Mouse (Mus musculus) hindbrain, embryonic 14.5 days (tissue): ENCODE measurements at regions not wholly inside any gene's neighbourhood (a gene's known extent, or its start where the extent isn't known, plus 50 kb on each side); places are given as distances from the start of the nearest gene placed in this dataset.

Experiments used
- ATAC-seq: fragments of 200-750 bp; cut with Nextera tagmentation; 2 replicates; pipeline ENCODE4 v1.8.0; 2017; ENCODE audit warnings: moderate number of reproducible peaks, mild to moderate bottlenecking, moderate TSS enrichment, moderate library complexity; ENCODE audit not compliant: low FRiP score
- DNase-seq: peaks from one replicate; pipeline ENCODE4 v3.0.0-alpha.2; 2015; ENCODE audit warnings: low spot score
- H3K27ac ChIP-seq: fragments of 300-500 bp; sonication (generic); 2 replicates; pipeline ENCODE4 v1.5.1; 2014; ENCODE audit warnings: mild to moderate bottlenecking, moderate library complexity
- H3K27me3 ChIP-seq: fragments of 300-500 bp; sonication (generic); 2 replicates; pipeline ENCODE4 v1.6.1; 2014; ENCODE audit warnings: mild to moderate bottlenecking, low read length, mixed read lengths; ENCODE audit not compliant: control insufficient read depth, insufficient read depth
- H3K36me3 ChIP-seq: fragments of 300-500 bp; sonication (generic); replicated peaks from 2 replicates; pipeline ENCODE4 v1.6.1; 2014; ENCODE audit not compliant: control insufficient read depth, insufficient read depth
- H3K4me1 ChIP-seq: fragments of 300-500 bp; sonication (generic); replicated peaks from 2 replicates; pipeline ENCODE4 v1.6.1; 2014; ENCODE audit warnings: antibody characterized with exemption, low read length, mixed read lengths; ENCODE audit not compliant: control insufficient read depth, insufficient read depth
- H3K4me2 ChIP-seq: fragments of 300-500 bp; sonication (generic); replicated peaks from 2 replicates; pipeline ENCODE4 v1.6.1; 2014; ENCODE audit warnings: mild to moderate bottlenecking, moderate library complexity
- H3K4me3 ChIP-seq: fragments of 300-500 bp; sonication (generic); replicated peaks from 2 replicates; pipeline ENCODE4 v1.5.1; 2014; ENCODE audit warnings: mild to moderate bottlenecking, low read length
- H3K9ac ChIP-seq: fragments of 300-500 bp; sonication (generic); 2 replicates; pipeline ENCODE4 v1.6.1; 2014
- H3K9me3 ChIP-seq: fragments of 300-500 bp; sonication (generic); 2 replicates; pipeline ENCODE4 v1.6.1; 2016; ENCODE audit warnings: low read length; ENCODE audit not compliant: control insufficient read depth
- WGBS: fragments of 180-500 bp; shearing (Covaris S2); extraction: QIAGEN DNeasy Blood & Tissue Kit; methylation state at CpG from one replicate; pipeline ENCODE4 v1.1.7; 2014; 5-methylcytosine and 5-hydroxymethylcytosine counted together

DNA sequence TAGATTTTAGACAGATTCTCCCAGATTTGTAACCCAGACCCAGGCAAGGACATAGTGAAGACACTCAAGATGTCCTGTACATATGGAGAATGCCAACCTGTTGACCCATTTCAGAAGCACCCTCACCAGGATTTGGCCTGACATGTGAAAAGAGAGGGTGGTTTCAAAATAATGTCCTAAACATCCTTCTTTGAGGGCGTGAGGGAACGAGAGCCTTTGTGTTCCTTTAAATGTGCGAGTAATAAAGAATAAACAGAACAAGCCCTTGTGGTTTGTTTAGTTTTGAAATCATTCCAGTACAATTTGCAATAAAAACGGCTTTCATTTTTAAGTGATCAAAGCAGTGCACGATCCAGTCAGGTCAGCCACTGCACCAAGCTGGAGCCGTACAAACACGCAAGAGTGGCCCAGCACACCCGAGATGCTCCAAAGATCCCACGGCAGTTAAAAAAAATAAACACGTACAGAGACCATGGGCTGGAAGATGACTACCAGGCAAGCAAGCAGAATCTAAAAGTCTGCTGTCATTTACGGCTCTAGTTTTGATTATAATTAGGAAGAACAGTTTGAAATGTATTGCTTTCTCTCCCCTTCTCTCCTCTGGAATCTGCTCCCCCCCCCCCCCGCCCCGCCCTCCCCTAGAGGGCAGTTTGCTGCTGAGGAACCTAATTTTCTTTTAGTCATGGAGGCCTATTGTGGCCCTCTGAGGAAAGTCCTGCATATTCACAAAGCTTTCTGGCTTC lies 72.4 kb upstream of the Tle4 start:
- Histone ChIP-seq H3K4me2 (no peak overlapping the region), H3K36me3 (no peaks in the 10 kb centered on the region), H3K4me1 (no peaks in the 10 kb centered on the region), H3K9ac (no peak overlapping the region), H3K27ac (no peak overlapping the region), H3K9me3 (no peaks in the 10 kb centered on the region), H3K27me3 (no peaks in the 10 kb centered on the region), H3K4me3 (no peak overlapping the region)
- peak; percentile 40; the same call in 1 of the 2 replicates for ATAC-seq
- WGBS: 39% methylated on average over 12 of the region's 13 CpGs
- DNase-seq: no peak

DNA sequence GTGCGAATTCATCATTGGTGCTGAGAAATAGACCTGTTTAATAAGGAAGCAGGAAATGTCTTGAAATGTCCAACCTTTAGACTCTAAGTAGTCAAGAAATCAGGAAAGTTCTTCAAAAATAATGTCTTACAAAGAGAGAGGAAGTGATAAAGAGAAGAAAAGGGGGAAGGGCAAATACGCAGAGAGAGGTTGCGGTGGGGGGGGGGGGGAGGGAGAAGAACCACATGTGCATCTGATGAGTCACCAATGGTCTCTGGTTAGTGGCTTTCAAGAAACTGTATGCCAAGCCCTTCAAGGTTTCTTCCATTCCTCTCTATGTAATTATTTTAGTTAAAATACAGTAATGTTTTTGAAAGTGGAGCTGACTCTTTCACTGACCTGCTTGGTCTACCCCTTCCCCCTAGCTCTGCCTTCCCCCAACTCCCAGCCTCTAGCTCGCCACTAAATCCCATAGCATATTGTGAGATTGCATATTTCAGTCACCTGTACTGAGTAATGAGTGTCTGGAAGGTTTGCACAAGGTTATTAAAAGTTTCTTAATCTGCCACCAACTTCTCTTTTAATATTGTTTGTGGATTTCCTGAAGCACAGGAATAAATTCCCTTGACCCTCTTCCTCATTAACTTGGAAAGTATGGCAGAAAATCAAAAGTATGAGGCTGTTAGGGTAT lies 70.8 kb upstream of the Tle4 start:
- 98% methylated on average over 4 of the region's 4 CpGs for WGBS
- Histone ChIP-seq H3K27me3 (no peaks in the 10 kb centered on the region), H3K4me3 (no peak overlapping the region), H3K36me3 (no peaks in the 10 kb centered on the region), H3K27ac (no peak overlapping the region), H3K4me1 (no peaks in the 10 kb centered on the region), H3K9me3 (no peaks in the 10 kb centered on the region), H3K4me2 (no peak overlapping the region), H3K9ac (no peak overlapping the region)
- no peak for ATAC-seq
- no peak for DNase-seq

DNA sequence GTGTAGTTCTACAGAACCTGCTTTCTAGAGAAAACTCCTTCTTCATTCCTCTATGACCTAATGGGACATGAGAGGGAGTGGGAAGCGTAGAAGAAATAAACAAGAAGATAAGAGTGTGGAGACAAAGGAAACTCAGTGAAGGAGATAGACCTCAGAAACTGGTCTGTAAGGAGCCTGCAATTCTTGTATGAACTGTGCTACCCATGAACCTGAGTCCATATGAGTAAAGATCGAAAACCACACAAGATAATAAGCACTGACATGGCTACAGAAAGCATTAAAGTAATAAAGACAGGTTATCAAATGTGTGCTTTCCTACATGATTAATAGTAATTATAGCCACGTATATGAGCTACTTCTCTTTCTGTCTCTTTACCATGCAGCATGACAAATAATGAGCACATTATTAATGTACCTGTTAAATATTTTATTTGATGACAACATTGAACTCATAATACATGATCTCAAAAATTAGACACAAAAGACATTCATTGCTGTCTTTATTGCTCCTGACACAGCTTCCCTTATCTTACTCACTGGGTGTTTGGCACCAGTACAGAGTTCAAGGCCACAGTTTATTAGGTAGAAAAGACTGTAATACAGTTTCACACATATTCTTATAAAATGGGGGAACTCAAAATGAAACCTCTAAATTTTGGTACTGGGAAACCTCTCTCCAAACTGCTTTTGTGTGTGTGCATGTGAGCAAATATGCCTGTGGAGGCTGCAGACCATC lies 67.0 kb upstream of the Tle4 start:
- Histone ChIP-seq H3K27me3 (no peaks in the 10 kb centered on the region), H3K36me3 (no peaks in the 10 kb centered on the region), H3K4me1 (no peaks in the 10 kb centered on the region), H3K9ac (no peak overlapping the region), H3K4me2 (no peak overlapping the region), H3K9me3 (no peaks in the 10 kb centered on the region), H3K4me3 (no peak overlapping the region), H3K27ac (no peak overlapping the region)
- 86% methylated on average over 3 of the region's 3 CpGs for WGBS
- DNase-seq: no peak
- ATAC-seq: no peak

DNA sequence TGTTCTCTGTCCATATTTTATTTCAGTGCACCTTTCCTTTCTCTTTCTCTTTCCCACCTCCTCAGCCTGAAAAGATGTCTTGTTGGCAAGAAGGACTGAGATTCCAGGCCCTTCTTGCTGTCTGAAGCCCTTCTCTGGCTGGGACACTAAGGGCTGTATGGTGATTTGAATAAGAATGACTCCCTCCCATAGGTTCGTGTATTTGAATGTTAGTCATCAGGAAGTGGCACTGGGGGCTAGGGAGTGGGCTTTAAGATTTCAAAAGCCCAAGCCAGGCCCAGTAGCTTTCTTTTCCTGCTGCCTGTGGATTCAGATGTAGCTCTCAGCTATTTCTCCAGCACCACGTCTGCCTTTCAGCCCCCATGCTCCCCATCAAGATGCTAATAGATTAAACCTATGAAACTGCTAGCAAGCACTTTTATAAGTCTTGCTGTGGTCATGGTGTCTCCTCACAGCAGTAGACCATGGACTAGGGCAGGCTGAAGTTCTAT lies 66.3 kb upstream of the Tle4 start:
- Histone ChIP-seq H3K9me3 (no peaks in the 10 kb centered on the region), H3K27me3 (no peaks in the 10 kb centered on the region), H3K9ac (no peak overlapping the region), H3K4me1 (no peaks in the 10 kb centered on the region), H3K4me2 (no peak overlapping the region), H3K36me3 (no peaks in the 10 kb centered on the region), H3K4me3 (no peak overlapping the region), H3K27ac (no peak overlapping the region)
- ATAC-seq: no peak
- WGBS: 34% methylated on average over 2 of the region's 2 CpGs
- no peak for DNase-seq

DNA sequence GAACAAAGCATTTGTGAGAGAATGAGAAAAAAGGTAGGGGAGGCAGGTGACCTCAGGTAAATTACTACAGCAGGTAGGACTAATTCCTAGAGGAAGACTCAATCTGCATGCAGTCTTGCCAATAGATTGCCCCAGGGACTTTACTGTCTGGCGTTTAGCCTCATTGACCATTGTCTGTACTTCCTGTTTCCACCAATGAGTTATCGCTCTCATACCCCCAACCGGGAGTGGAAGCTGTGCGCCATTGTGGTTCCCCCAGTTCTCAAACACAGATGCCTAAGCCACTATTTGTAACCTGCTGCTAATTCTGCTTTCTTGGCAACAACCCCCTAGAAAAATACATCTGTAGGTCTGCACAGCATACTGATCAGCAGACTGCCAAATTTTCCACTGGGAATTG lies 65.5 kb upstream of the Tle4 start:
- Histone ChIP-seq H3K9me3 (no peaks in the 10 kb centered on the region), H3K27me3 (no peaks in the 10 kb centered on the region), H3K9ac (no peak overlapping the region), H3K27ac (no peak overlapping the region), H3K4me1 (no peaks in the 10 kb centered on the region), H3K36me3 (no peaks in the 10 kb centered on the region), H3K4me2 (no peak overlapping the region), H3K4me3 (no peak overlapping the region)
- no peak for DNase-seq
- WGBS: 49% methylated on average over 4 of the region's 4 CpGs
- ATAC-seq: no peak

DNA sequence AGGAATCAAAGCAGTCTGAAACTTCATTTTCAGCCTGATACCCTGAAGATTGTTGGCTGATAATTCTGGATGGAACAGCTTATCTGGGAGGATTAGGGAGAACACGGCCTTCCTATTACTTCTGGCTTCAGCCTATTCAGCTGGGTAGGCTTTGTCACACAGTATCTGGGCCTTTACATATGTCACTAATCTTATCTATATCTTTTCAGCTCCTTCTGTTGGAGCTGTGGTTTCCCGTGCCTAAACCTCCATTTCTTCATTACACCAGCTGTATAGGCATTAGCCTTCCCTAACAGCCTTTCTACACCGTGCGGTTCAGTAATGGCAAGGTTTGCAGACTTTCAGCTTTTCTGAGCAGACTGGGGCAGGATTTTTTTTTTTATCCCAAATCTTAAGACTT lies 61.9 kb upstream of the Tle4 start:
- no peak for DNase-seq
- H3K9ac ChIP-seq: no peak overlapping the region
- H3K9me3 ChIP-seq: no peaks in the 10 kb centered on the region
- no peaks in the 10 kb centered on the region for H3K36me3 ChIP-seq
- no peak for ATAC-seq
- no peak overlapping the region for H3K4me3 ChIP-seq
- H3K27ac ChIP-seq: no peak overlapping the region
- WGBS: 74% methylated on average over 4 of the region's 4 CpGs
- no peaks in the 10 kb centered on the region for H3K27me3 ChIP-seq
- no peak overlapping the region for H3K4me2 ChIP-seq
- no peaks in the 10 kb centered on the region for H3K4me1 ChIP-seq

DNA sequence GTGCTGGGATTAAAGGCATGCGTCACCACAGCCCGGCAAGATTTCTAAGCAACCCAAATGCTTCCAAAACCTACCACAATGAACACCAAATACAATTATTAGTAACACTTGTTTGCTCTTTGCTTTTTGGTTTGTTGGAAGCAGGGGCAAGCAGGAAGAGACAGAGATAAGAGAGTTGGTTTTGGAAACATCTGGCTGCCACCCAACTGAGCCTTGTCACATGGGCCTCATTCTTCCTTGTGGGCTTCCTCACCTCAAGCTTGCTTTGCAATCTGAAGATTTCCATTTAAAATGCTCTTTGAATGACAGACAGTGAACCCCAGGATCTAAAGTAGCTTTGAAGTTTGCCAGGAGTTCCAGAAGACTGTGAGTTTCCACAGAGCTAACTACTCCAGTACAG lies 60.6 kb upstream of the Tle4 start:
- H3K27ac ChIP-seq: no peak overlapping the region
- 91% methylated on average over 2 of the region's 2 CpGs for WGBS
- H3K9me3 ChIP-seq: no peaks in the 10 kb centered on the region
- H3K4me3 ChIP-seq: no peak overlapping the region
- H3K36me3 ChIP-seq: no peaks in the 10 kb centered on the region
- DNase-seq: no peak
- no peaks in the 10 kb centered on the region for H3K27me3 ChIP-seq
- no peaks in the 10 kb centered on the region for H3K4me1 ChIP-seq
- H3K4me2 ChIP-seq: no peak overlapping the region
- H3K9ac ChIP-seq: no peak overlapping the region
- ATAC-seq: no peak

DNA sequence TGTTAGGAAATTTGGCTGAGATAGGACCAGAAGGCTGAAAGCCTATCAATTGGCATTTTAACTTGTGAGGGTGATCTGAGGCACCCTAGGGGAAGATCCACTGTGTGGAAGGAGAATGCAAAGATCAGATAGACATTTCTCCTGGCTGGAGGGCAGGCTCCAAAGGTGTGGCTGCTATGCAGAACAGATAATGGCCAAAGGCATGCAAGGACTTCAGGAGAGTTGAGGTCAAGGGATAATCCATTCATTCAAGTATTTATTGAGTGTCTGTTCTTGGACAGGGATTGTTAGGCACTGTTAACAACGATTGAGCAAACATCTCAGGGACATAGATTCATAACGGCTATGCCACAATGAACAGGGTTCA lies 58.2 kb upstream of the Tle4 start:
- H3K36me3 ChIP-seq: no peaks in the 10 kb centered on the region
- H3K9me3 ChIP-seq: no peaks in the 10 kb centered on the region
- H3K4me1 ChIP-seq: no peaks in the 10 kb centered on the region
- DNase-seq (no peak), ATAC-seq (no peak)
- H3K4me3 ChIP-seq: no peak overlapping the region
- no peak overlapping the region for H3K9ac ChIP-seq
- 81% methylated on average over 2 of the region's 2 CpGs for WGBS
- no peaks in the 10 kb centered on the region for H3K27me3 ChIP-seq
- no peak overlapping the region for H3K4me2 ChIP-seq
- no peak overlapping the region for H3K27ac ChIP-seq

DNA sequence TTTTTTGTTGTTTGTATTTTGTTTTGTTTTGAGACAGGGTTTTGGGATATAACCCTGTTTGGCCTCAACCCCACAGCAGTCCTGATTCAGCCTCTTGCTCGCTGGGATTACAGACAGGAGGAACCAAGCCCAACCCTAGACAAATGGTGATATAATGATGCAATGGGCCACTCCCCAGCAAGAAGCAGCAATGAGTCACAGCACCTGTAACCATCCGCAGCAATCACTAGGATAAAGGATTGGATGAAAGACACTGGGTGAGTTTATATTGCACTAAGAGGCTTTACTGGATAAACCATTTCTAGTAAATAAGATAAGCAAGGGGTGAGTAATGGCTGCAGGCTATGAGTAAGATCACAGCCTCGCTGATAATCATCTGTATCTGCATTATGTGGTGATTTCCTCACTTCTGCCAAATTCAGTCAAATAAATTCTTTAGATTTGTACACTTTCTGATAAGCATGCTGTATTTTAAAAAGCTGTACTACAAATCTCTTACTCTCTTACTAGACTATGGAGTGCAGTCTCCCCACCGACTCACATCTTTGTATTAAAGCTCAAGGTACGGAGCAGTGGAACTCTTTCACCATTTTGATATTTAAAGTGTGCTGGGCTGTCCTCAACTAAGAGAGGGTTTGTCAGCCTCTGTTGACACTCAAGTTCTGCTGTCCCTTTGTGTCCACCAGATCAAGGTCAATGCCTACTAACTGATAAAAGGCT lies 57.6 kb upstream of the Tle4 start:
- H3K4me2 ChIP-seq: no peak overlapping the region
- H3K4me3 ChIP-seq: no peak overlapping the region
- H3K4me1 ChIP-seq: no peaks in the 10 kb centered on the region
- no peak overlapping the region for H3K9ac ChIP-seq
- H3K27me3 ChIP-seq: no peaks in the 10 kb centered on the region
- DNase-seq (no peak), ATAC-seq (no peak)
- H3K27ac ChIP-seq: no peak overlapping the region
- no peaks in the 10 kb centered on the region for H3K9me3 ChIP-seq
- H3K36me3 ChIP-seq: no peaks in the 10 kb centered on the region
- WGBS: 82% methylated on average over 5 of the region's 5 CpGs
